Mouse (Mus musculus) spleen, postnatal 0 days (tissue): ENCODE measurements around the gene Nxpe5. TPM values are rescaled to one million over a fixed set of nuclear protein-coding genes. Genes with fewer than 3 reads are reported as not detected.

Experiments used
- polyA plus RNA-seq: library from polyadenylated mRNA; unstranded; fragments of >200 nt; fragmentation: Nextera tagmentation; extraction: Ambion mirVana; gene quantifications from 2 replicates; pipeline ENCODE4 v1.2.1, GENCODE M21; 2015

Nxpe5 gene
- polyA plus RNA-seq: 1.1 and 1.6 TPM in 2 replicates

DNA sequence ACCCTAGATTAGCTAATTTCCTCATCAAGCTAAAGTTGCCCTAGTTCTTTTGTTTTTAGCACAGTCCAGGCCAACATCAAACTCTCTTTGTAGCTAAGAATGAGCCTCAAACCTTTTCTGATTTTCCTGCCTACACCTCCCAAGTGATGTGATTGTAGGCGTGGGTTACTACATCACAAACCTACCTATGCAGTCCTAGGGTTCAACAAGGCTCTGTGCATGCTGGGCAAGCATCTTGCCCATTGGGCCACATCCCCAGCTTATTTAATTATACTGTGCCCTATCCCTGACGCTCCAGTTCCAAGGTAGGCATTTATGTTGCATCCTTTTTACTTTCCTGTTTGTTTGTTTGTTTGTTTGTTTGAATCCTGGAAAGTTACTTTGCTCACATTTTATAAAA is at the start of gene Nxpe5:
Gene Nxpe5 (plus strand): TSS at position 199 of the 400 bp plus-strand sequence.

DNA sequence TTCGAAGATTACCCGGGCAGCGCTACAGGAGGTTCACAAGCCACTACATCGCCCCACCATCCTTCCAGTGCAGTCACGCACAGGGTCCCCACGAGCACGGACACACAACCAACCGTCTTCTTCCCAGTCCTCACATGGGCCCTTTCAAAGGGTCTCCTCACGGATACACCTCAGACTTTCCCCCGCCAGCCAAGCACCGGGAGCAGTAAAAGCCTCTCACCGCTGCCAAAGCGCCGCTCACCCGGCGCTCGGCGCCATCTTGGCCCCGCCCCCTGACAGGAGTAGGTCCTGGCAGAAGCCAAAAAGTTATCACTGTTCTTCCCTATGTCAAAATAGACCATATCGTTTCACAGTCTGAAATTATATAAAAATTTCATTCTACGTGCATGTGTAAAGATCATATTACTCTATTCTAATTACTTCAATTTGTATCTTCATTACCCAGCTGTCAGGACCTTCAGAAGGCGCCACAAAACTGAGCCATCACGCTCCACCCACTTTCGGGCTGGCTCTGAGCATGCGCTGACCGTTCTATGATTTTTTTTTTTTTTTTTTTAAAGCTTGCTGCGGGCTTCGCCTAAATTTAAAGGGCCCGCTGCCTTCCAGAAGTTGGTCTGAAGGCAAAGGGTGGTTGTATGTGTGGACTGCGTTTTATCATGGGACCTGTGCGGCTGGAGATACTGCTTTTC is 38.6 kb upstream of the Nxpe5 start, which contains the start of the genes Taf6 and Cnpy4:
Gene Taf6 (minus strand): TSS at position 502 of the 689 bp plus-strand sequence.
Gene Cnpy4 (plus strand): TSS at position 536 of the 689 bp plus-strand sequence.

DNA sequence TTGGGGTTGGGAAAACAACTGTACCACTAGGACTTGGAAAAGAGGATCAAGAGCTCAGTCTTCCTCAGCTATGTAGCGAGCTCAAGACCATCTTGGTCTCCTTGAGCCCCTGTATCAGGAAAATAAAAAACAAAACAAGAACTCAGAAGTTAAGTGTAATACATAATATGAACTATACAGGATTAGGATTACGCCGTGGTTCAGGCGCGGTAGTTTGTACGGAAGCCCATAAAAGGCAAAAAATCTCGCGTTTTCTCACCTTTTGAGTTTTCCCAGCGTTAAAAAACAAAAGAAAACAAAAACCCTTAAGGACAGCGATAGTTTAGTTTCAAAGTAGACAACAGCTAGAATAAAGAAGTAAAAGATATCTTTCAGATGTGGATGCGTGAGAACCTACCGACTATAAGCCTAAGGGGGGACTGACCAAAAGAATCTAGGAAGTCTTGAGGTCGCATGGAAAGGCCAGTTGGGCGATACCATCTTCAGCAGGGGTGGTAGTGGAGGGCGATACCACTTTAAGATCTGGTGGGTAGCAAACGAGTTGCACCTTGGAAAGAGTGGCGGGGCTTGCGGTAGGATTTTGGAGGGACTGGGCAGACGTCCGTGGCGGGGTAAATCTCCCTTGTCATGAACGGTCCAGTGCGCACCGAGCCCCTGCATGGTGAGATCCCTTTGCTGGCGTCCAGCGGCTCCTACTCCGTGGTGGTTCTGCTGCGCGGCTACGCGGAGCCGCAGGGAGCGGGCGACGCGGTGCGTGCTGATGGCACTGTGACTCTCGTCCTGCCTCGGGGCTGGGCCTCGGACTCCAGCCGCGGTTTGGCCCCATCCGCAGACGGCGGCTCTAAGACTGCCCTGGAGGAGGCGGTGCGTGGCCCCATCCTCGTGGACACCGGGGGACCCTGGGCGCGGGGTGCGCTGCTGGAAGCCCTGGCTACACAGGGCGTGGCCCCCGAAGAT is 31.6 kb upstream of the Nxpe5 start, which contains the start of gene Mblac1:
Gene Mblac1 (plus strand): TSS at position 544 of the 957 bp plus-strand sequence.

DNA sequence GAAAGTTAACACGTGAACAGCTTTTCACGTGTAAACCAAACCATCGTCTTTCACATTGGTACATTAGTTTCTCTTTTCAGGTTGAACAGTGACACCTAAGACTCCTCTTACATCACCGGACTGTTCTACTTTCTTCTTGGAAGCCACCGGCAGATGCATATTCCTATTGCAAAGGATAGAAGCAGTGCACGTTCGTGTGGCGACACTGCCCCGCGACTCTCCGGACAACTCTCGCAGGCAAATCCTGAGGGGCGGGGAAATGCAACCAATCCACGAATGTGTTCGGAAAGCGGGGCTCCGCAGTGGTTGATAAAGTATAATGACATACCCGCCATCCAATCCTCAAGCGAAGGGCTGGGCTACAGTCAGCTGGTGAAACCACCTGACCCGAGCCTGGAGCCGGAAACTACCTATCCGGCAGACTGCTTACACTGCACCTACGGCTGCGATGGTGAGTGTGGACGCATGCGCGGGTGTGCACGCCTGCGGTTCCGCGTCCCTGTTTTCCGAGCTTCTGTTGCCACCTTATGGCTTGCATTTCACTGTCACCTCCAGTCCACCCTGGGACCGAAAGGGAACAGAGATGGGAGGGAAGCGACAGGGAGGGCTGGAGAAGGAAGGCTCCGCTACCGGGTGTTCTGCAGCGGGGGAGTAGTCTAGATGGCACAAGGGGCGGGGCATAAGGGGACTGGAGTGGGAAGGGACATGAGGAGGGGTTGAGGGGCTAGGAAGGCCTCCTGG is 29.8 kb downstream of the Nxpe5 start, which contains the start of gene Lamtor4:
Gene Lamtor4 (plus strand): TSS at position 130 of the 741 bp plus-strand sequence.

DNA sequence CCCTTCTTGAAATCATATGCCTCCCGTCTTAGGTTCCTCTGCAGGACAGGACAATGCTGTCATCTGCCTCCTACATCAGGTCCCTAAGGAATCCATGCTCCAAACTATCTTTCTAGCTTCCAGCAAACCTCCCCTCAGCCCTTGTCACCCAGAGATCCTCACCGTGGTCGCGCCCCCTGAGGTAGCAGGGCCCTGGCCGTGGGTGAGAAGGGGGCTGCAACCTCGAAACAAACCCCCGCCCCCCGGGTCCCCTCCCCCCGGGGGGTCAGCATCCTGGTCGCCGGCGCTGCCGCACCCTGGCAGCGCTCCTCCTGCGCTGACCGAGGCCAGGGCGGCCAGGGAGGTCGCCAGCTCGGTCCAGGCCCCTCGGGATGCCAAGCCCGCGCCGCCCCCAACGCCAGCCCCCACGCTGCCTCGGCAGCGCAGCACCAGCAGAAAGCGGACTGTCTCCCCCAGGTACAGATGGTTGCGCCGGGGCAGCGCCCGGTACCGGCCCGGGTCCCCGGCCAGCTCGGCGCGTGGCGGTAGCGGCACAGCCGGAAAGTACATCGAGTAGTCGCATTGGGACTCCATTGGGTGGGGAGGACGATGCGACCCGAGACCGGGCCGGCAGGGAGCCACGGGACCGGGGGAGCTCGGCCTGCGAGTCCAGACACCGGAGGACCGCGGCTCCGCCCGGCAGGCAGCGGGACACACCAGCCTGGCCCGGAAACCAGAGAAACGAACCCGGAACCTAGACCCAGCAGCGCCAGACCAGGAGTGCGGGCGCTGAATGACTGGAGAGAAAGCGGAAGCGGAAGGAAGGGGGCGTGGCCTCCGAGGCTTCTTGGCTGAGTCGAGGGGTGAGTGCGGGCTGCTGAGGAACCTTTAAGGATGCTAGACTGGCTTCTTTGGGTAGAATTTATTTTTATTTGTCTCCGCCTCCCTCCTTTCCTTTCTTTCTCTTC is 37.8 kb downstream of the Nxpe5 start, which contains the start of gene BC037034:
Gene BC037034 (minus strand): TSS at position 774 of the 947 bp plus-strand sequence.

DNA sequence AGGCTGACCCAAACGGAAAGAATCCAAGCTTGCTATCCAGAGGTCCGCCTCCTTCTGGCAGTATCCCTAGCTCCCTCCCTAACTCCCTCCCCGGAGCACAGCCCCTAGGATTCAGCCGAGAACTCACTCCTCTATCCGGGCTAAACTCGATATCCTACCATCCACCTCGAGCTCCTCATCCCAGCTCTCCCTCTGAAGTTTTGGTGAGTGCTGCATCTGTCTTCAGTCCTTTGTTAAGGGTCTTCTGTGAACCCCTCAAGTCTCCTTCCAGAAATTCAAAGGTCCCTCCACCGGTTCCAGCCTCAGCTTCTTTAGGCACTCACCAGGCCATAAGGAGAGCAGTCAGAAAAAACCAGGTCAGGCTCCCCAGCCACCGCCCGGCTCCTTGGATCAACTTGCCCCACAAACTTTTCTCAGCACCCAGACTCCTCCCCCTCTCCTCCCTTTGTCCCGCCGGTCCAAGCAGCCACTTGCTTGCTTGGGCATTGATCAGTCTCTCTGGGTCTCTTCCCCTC is 46.8 kb downstream of the Nxpe5 start, which contains the start of gene Gal3st4:
Gene Gal3st4 (minus strand): TSS at position 432 of the 515 bp plus-strand sequence.

DNA sequence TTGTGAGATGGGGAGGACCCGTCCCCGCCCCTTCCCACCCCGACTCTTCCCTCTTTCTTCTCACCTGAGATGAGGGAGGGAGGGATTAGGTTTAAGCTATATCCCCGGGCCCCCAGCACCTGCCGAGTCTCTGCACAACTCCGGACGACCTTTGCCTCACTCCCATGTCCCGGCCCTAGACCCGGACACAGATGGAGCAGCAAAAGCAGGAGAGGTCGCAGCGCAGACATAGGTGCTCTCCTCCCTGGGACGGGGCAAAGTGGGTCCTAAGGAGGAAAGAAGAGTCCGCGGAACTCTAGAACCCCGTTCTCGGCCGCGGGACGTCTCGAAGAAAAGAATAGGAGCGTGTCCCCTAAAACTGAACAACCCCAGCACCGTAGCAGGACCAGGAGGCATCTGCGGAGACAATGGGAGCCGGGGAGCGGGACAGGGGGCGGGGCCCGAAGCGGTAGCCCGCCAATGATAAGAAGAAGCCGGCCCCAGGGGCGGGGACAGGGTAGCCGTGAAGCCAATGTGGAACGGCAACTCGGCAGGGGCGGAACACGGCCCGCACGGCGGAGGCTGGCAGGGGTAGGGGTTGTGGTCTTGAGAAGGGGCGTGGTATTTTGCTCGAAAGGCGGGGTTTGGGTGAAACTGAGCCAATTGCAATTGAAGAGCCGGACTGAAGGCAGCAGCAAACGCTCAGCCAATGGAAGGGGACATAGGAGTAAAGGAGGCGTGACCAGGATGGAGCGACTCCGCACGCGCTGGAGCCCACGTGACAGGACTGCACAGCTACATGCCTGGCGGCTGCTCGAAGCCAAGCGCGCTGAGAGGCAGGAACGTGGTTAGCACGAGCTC is 54.1 kb downstream of the Nxpe5 start, which contains the start of the genes Gm43720, Gpc2 and Stag3:
Gene Gm43720 (minus strand): TSS at position 374 of the 840 bp plus-strand sequence.
Gene Gpc2 (minus strand): TSS at position 421 of the 840 bp plus-strand sequence.
Gene Stag3 (plus strand): TSS at position 656 of the 840 bp plus-strand sequence.

Other genes starting within 250 kb of the Nxpe5 start
- 0.46 TPM in 1 of 2 replicates, not detected in the other for gene Azgp1, start 244.4 kb upstream of the Nxpe5 start, polyA plus RNA-seq
- gene Smok3a, start 204.6 kb upstream of the Nxpe5 start, polyA plus RNA-seq: not detected in 2 replicates
- not detected in 2 replicates for gene Smok3b, start 204.5 kb upstream of the Nxpe5 start, polyA plus RNA-seq
- not detected in 2 replicates for gene Smok3c, start 172.7 kb upstream of the Nxpe5 start, polyA plus RNA-seq
- gene Zkscan1, start 140.8 kb upstream of the Nxpe5 start, polyA plus RNA-seq: 4.9 and 5.4 TPM in 2 replicates
- gene Zscan21, start 109.0 kb upstream of the Nxpe5 start, polyA plus RNA-seq: 14.2 and 17.9 TPM in 2 replicates
- gene Zfp113, start 70.2 kb upstream of the Nxpe5 start, polyA plus RNA-seq: 6.2 and 7.3 TPM in 2 replicates
- gene Cops6, start 64.8 kb upstream of the Nxpe5 start, polyA plus RNA-seq: 124 and 131 TPM in 2 replicates
- 9.1 and 9.7 TPM in 2 replicates for gene Ap4m1, start 53.9 kb upstream of the Nxpe5 start, polyA plus RNA-seq
- 197 and 222 TPM in 2 replicates for gene Mcm7, start 53.5 kb upstream of the Nxpe5 start, polyA plus RNA-seq
- 35.1 and 35.4 TPM in 2 replicates for gene Taf6, start 38.4 kb upstream of the Nxpe5 start, polyA plus RNA-seq
- 20.0 and 20.2 TPM in 2 replicates for gene Cnpy4, start 38.4 kb upstream of the Nxpe5 start, polyA plus RNA-seq
- gene Mblac1, start 31.6 kb upstream of the Nxpe5 start, polyA plus RNA-seq: 6.0 and 7.3 TPM in 2 replicates
- 59.8 and 75.8 TPM in 2 replicates for gene Lamtor4, start 29.6 kb downstream of the Nxpe5 start, polyA plus RNA-seq
- 8.0 and 8.6 TPM in 2 replicates for gene BC037034, start 38.1 kb downstream of the Nxpe5 start, polyA plus RNA-seq
- gene Gal3st4, start 46.9 kb downstream of the Nxpe5 start, polyA plus RNA-seq: 0.49 and 0.56 TPM in 2 replicates
- gene Gm43720, start 54.1 kb downstream of the Nxpe5 start, polyA plus RNA-seq: not detected in 2 replicates
- 1.5 TPM in 2 replicates for gene Gpc2, start 54.1 kb downstream of the Nxpe5 start, polyA plus RNA-seq
- gene Stag3, start 54.3 kb downstream of the Nxpe5 start, polyA plus RNA-seq: 1.8 and 2.4 TPM in 2 replicates
- gene Pvrig, start 116.1 kb downstream of the Nxpe5 start, polyA plus RNA-seq: 0.52 and 1.0 TPM in 2 replicates
- gene Zfp157, start 215.6 kb downstream of the Nxpe5 start, polyA plus RNA-seq: 10.5 and 12.1 TPM in 2 replicates